Mouse (Mus musculus): ENCODE data around the gene Pkhd1.

- TF ChIP-seq CTCF (IDR thresholded peaks at IDR 0.05; ENCODE audit: borderline replicate concordance, extremely low read depth, insufficient read depth, insufficient read length) (no peak), POLR2A (IDR thresholded peaks at IDR 0.05; ENCODE audit: borderline replicate concordance, extremely low read depth, insufficient read depth, insufficient read length, poor library complexity, severe bottlenecking) (no peak)
Measured at GRCm38 (mm10) chr1:20558443-20558842, 59.4 kb downstream of the Pkhd1 start.
